Mouse (Mus musculus) c-Kit-positive CD71-positive TER-119-negative erythroid progenitor cells, embryonic 14.5 days (primary cell): ENCODE results near the gene Mpg.

Source experiments
- DNase-seq: peaks from one replicate; pipeline ENCODE4 v3.0.0-alpha.2; 2013; ENCODE audit warnings: low read depth

The Mpg gene

DNA sequence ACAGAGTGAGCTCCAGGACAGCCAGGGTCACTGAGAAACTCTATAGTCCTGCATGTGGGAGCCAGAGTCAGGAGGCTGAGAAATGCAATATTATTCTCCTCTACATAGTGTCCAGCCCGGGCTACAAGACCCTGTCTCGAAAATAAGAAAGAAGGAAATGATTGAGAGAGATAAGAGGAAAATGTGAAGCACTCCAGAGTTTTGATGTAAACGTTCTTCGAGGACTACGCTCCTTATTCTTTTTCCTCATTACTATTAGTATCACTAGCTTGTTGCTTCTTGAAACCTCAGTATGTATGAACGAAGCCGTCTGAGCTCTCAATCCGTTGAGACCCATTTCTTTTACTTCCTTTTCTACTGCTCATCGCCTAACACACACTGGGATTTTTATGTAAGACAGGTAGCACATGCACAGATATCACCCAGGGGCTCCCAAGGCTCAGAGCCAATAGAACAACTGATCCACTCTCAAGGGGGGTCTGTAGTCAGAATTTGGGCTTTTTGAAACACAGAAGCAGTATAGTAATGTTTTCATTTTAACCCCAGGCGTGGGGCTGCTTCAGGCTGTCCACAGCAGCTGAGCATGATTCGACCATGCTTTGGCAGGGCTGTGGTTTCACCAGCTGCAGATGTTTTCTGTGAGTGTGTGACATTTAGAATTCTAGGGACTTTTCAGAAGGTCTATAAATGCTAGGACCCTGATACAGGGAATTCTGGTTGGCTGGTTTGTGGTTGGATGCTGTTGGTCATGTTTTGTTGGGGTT, 24.2 kb upstream of the Mpg start:
- DNase-seq, result no peak

DNA sequence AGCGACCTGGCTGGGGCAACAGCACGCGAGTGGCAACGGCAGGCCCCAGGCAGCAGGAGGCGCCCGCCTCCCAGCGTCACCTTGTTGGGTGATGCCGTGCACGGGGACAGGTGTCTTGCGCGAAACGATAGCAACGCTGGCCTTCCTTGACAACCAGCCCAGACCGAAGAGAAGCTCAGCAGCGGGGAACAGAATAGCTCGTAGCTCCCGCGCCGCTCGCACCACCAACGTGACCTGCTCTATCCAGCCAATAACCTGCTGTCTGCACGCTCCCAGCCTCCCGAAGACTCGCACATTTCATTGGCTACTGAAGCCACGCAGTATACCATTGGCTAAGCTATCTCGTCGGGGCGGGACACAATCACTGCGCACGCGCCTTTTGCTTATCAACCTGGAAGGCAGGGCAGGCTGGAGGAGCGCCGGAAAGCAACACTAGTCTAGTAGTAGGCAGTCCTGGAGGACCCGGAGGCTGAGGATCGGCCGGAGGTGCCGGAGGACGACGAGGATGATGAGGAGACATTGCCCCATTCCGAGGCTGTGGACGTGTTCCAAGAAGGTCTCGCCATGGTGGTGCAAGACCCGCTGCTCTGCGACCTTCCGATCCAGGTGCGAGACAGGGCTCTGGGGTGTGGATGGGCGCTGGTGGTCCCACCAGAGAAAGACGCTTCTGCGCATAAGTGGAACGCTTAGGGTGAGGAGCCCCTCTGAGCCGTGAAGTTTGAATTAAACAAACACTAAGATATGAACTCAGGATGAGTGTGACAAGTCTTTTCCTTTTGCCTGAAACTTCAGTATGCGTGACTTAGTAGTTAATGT, 21.0 kb upstream of the Mpg start, which contains the start of gene Snrnp25:
TSS of gene Snrnp25 (plus strand) at position 358 of the 816 bp plus-strand sequence.
- DNase-seq, result peak; percentile 99

DNA sequence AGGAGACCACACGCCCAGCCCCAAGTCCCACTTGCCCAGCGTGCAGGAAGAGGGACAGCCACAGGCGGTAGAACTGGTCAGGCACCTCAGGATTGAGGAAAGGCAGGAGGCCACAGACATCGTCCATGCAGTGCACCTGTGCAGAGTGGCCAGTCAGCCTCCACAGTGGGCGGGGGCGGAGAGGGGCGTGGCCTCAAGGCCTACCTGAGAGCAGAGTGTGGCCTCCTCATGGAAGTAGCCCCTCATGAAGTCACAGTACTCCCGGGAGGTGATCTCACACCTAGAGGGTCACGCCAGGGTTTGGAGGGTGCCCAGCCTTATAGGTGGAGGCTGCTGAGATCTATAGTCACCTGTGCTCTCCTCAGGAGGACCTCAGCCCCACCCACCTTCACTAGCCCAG, 15.7 kb upstream of the Mpg start:
- DNase-seq, result no peak

GRCm38 (mm10) chr11:32215372-32216162, 10.7 kb upstream of the Mpg start:
- no peak for DNase-seq

DNA sequence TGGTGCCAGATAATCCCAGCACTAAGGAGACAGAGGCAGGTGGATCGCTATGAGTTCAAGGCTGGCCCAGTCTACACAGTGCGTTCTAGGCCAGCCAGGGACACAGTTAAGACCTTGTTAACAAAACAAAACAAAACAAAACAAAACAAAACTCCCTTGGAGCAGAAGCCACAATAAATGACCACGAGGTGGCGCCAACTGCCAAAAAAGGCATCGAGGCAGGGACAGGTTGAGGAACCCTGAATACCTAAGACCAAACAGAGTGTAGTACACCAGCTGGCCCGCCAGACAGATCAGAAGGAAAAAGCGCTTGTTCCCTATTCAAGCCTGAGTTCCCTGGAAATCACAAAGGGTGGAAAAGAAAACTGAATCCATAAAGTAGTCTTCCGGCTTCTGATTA, 9.5 kb upstream of the Mpg start:
- DNase-seq, result peak; percentile 66

DNA sequence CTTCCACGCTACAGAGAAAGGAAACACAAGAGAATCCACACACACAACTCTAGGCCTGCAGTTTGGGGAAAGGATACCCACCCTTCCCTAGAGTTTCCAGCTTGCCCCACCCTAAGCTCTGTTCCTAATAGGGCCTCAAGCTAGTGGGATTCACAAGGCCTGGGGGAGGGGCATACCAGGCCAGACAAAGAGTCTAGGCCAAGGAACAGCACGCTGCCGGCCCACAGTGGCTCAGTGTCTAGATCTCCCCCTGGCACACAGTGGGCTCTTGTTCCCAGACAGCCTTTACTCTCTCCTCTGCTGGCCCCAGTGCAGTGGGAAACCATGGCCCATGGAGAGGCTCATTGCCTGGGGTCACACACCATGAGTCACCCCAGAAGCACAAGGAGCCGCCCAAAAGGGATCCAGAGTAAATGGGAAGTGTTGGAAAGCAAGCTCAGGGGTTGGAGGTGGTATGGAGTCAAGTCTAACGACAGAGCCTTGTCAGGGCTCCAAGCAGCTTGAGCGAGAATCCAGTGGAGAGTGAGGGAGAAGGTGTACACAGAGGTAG, 7.7 kb upstream of the Mpg start:
- DNase-seq, result no peak

GRCm38 (mm10) chr11:32219287-32219686, 7.0 kb upstream of the Mpg start:
- no peak for DNase-seq

DNA sequence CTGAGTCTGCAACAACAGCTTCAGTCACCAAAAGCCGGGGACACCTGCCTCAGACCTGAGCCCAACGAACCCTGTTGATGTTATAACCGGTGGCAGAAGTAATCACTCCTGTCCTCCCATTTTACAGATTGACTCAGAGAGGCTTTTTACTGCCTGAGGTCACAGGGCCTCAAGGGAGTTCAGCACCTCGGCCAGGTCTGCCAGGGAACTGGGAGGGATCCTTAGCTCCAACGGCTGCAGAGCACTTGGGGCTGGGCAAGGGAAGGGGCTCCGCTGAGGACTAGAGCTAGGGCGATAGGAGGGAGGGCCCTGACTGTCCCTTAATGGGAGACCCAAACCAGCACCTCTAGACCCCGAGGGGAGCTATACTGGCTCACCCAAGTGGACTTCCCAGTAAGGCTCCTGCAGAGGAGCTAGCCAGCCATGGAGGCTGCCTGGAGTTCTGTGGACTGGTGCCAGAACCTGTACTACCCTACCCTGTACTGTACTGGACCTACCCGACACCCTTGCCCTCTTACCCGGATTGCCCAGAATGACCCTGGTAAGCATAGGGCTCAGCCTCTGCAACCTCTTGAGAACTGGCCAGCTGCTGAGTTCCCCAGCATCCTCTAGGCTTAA, 5.6 kb upstream of the Mpg start:
- DNase-seq, result no peak

- no peak for DNase-seq
Observed at GRCm38 (mm10) chr11:32221225-32221950, 4.9 kb upstream of the Mpg start.

DNA sequence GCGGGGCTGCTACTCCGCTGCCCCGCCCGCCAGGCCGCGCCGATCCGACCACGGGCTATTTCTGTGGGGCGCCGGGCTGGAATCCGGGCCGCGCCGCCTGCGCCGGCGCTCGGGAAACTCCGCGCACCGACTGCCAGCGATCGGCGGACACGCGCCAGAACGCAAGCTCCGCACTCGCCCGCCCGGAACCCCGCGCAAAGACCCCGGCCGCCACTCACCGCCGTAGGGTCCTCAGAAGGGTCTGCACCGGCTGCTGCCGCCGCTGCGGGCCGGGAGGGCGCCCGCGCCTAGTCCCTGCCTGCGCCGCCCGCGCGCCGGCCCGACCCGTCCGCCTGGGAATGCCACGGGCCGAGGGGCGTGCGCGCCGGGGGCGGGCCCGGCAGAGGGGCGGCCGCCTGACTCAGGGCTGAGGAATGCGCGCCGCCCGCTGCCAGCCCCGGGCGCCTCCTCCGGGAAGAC, 4.3 kb upstream of the Mpg start, which contains the start of gene Rhbdf1:
TSS of gene Rhbdf1 (minus strand) at position 350 of the 459 bp plus-strand sequence.
- DNase-seq, result no peak

DNA sequence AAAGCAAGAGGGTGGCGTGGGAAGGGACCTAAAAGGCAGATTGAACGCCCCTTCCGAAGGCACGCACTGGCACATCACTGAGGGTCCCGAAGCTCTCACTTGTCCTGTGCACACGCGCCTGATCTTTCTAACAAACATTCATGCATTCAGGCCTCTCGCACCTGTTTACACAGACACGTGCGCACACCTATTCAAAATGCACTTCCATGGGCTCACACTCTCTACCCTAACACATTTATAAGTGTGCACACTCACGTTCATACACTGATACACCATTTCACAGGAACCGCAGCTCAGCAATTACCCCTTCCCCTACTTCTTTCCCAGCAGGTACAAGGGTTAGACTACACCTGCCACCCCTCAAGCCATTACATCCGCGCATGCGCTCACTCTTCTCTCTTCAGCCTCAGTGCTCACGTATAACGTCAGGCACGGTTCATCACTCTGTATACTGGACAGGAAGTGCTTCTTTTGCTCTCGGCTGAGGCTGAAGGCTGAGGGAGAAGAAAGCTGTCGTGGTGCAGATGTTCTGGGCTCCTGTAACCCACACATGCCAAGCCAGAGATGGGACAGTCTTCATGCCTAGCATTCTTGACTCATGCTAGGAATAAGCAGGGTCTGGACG, 3.6 kb upstream of the Mpg start:
- no peak for DNase-seq

- no peak for DNase-seq
Observed at GRCm38 (mm10) chr11:32223297-32223967, 2.9 kb upstream of the Mpg start.

- no peak for DNase-seq
Observed at GRCm38 (mm10) chr11:32224468-32225139, 1.7 kb upstream of the Mpg start.

DNA sequence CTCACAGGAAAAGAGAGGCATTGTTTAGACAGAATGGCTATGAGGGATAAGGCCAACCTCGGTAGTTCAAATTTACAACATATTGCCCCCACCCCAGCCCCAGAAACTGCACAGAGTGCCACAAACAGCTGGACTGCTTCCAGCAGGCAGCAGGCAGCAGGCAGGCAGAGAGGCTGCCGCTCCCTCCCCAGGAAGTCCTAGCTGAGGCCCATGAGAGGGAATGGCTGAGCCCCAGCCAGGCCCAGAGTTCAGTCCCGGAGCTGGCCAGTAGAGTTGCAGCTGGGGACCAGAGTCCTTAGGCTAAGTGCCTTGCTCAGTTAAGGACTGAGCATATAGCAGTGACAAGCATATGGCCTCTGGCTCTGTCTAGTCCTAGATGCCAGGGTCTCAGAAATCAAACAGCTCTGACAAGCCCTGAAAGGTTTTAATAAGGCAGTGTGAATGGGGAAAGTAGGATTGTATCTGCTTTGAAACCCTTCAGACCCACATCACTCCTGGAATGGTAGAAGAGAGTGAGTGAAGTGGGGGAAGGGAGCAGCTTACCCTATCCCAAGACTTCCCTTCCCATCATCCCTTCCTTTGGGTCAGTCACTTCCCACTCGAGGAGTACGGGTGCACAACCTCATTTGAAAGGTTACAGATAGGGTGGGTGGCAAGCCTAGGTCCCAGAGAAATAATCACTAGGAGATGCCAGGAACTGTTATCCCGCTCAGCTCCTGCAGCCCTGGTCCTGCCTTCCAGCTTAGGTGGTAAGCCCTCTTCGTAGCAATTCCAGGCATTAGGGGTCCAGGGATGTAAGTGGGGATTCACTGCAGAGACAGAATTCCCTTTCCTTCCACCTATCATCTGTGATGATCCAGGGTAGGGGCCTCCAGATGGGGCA, 842 bp upstream of the Mpg start:
- DNase-seq, result no peak

DNA sequence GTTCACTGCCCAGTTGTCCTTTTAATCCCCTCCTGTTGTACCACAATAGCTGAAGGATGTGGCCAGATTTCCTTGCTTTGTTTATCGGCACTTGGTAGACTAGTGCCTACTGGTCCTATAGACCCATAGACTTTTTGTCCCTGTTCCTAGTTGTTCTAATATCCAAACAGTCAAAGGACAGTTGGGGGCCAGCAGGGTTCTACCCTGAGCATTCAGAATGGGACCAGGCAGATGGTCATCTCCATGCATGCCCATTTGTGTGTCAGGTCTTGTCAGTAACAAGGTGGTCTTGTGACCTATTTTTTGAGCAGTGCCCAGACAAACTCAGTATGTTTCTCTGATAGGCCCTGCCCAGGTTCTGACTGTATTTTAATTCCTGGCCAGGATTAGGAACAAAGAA, 736 bp downstream of the Mpg start:
- DNase-seq, result no peak

- DNase-seq, result no peak
Observed at GRCm38 (mm10) chr11:32227555-32227954, 1.2 kb downstream of the Mpg start.

- no peak for DNase-seq
Observed at GRCm38 (mm10) chr11:32228292-32228845, 2.1 kb downstream of the Mpg start.

DNA sequence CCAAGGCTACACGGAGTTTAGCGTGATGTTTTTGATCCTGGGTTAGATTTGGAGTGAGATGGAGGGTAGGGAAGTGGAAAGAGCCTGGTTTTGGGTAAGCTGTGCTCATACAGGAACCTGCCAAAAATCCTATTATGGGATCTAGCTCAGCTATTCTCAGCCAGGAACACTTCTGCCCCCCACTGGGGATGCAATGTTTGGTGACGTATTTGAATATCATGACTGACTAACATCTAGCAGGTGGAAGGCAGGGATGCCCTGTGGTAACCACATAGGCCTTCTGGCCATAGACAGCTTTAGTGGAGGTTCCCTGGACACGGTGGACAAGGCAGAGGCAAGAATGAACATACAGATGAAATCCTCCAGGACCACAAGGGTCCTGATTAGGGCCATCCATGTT, 3.9 kb downstream of the Mpg start:
- DNase-seq, result no peak
